18 mouse cellular contexts compared by ENCODE assay signal in the genomic region with DNA sequence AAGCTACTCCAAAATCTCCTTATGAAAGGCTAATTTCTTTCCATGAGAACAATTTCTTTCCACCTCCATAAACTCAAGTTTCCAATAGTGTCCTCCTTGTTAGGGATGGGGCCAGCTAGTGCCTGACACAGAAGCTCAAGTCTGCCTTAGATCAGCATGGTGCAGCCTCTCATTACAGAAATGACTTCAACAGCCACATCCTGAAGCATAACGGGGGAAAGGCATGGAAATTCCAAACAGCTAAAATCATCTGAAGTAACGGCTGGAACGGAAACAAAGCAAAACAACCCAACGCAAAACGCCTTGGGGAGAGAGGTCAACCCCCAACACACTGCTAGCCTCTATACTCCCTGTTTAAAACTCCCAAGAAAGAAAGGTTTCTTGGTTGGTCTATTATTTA.
DNase-seq lines count a peak whose midpoint lies in the region; ATAC-seq and TF ChIP-seq lines count a peak whose summit lies in the region.
"Had no signal": no experiment of that assay in that cellular context is flagged by ENCODE, and none has a peak within 500 bp of the region (broad histone marks: within the 10 kb centered on the region; RNA-seq: fewer than 3 reads in every experiment).

No protein-coding gene starts in this region.

- no peak overlapping the region for H3K27ac ChIP-seq in CH12.LX (ENCODE audit: insufficient read depth, low read depth)
- peak overlapping the region; percentile 85 for H3K27ac ChIP-seq in heart, adult 2 months
- H3K27ac ChIP-seq in heart, postnatal 0 days (ENCODE audit: low read depth): peak overlapping the region; percentile 62
- no peak overlapping the region for H3K27ac ChIP-seq in midbrain, embryonic 10.5 days (replicated peaks)
- H3K27ac ChIP-seq: forebrain, embryonic 10.5 days; limb, embryonic 10.5 days; midbrain, embryonic 12.5 days; neural tube, embryonic 15.5 days had no signal

- H3K4me1 ChIP-seq in CH12.LX (ENCODE audit: control insufficient read depth in 1 of 2, insufficient read depth in 2 of 2): peaks cover 31 to 83% of the 10 kb centered on the region in 2 experiments
- peaks cover 14% of the 10 kb centered on the region for H3K4me1 ChIP-seq in heart, adult 2 months (ENCODE audit: control insufficient read depth, insufficient read depth, low read length)
- H3K4me1 ChIP-seq in heart, postnatal 0 days (ENCODE audit: control insufficient read depth, insufficient read depth): peaks cover 10% of the 10 kb centered on the region
- no peaks in the 10 kb centered on the region for H3K4me1 ChIP-seq in midbrain, embryonic 10.5 days
- H3K4me1 ChIP-seq: limb, embryonic 10.5 days; midbrain, embryonic 12.5 days had no signal

- TF ChIP-seq EP300 in CH12.LX (IDR thresholded peaks at IDR 0.05; ENCODE audit: low read length): peak; percentile 42
- TF ChIP-seq EP300 in heart, adult 2 months (IDR thresholded peaks at IDR 0.05; ENCODE audit: insufficient read depth, low read depth, low read length): peak; percentile 70; the same call in 1 of the 2 replicates
- TF ChIP-seq EP300 in heart, postnatal 0 days (IDR thresholded peaks at IDR 0.05; ENCODE audit: low read depth): no peak

- 19% methylated on average over 5 of the region's 5 CpGs for WGBS in heart, adult 2 months
- 43% methylated on average over 5 of the region's 5 CpGs for WGBS in heart, postnatal 0 days
- WGBS in midbrain, embryonic 10.5 days: 81% methylated on average over 5 of the region's 5 CpGs

- no peaks in the 10 kb centered on the region for H3K9me3 ChIP-seq in CH12.LX (replicated peaks; ENCODE audit: low read length)
- H3K9me3 ChIP-seq in heart, postnatal 0 days (replicated peaks; ENCODE audit: control insufficient read depth, low read length): no peaks in the 10 kb centered on the region
- H3K9me3 ChIP-seq in midbrain, embryonic 10.5 days (replicated peaks): no peaks in the 10 kb centered on the region
- H3K9me3 ChIP-seq: forebrain, embryonic 10.5 days; limb, embryonic 10.5 days; neural tube, embryonic 15.5 days had no signal

- peaks cover 11 to 55% of the 10 kb centered on the region in 2 experiments for H3K36me3 ChIP-seq in CH12.LX (replicated peaks in 1 of 2; ENCODE audit: control insufficient read depth in 1 of 2, insufficient read depth in 1 of 2, low read length in 1 of 2)
- H3K36me3 ChIP-seq in heart, adult 2 months (ENCODE audit: control insufficient read depth, insufficient read depth, low read length): peaks cover 15% of the 10 kb centered on the region
- no peaks in the 10 kb centered on the region for H3K36me3 ChIP-seq in heart, postnatal 0 days (replicated peaks; ENCODE audit: control insufficient read depth, insufficient read depth, low read length)
- no peaks in the 10 kb centered on the region for H3K36me3 ChIP-seq in midbrain, embryonic 10.5 days
- H3K36me3 ChIP-seq: forebrain, embryonic 10.5 days; limb, embryonic 10.5 days; midbrain, embryonic 12.5 days; neural tube, embryonic 15.5 days had no signal

- in situ Hi-C loops in CH12.LX (cut with MboI; ENCODE audit: low pct_ligation_motif_present, low pct_unique_long_range_greater_than_20kb, low sequenced_read_pairs): loop anchor here (25.0 kb wide), 1 partner anchor 282 kb away; a partner anchor contains a TSS

- dilution Hi-C loops in CH12.LX (cut with MboI; ENCODE audit: extremely low pct_ligation_motif_present, extremely low pct_unique_long_range_greater_than_20kb, low sequenced_read_pairs): no loop called here

- no peak overlapping the region for H3K4me3 ChIP-seq in CH12.LX (replicated peaks in 1 of 3; ENCODE audit: low read depth in 2 of 3, low read length in 2 of 3, poor library complexity in 1 of 3)
- no peak overlapping the region for H3K4me3 ChIP-seq in heart, adult 2 months
- H3K4me3 ChIP-seq in heart, postnatal 0 days (ENCODE audit: low read depth, low read length): no peak overlapping the region
- no peak overlapping the region for H3K4me3 ChIP-seq in midbrain, embryonic 10.5 days
- H3K4me3 ChIP-seq: forebrain, embryonic 10.5 days; limb, embryonic 10.5 days; midbrain, embryonic 12.5 days; myocyte; neural tube, embryonic 15.5 days had no signal

- H3K27me3 ChIP-seq in CH12.LX (replicated peaks): no peaks in the 10 kb centered on the region
- H3K27me3 ChIP-seq in heart, adult 2 months (ENCODE audit: control insufficient read depth, insufficient read depth, low read length): no peaks in the 10 kb centered on the region
- no peaks in the 10 kb centered on the region for H3K27me3 ChIP-seq in heart, postnatal 0 days (ENCODE audit: control insufficient read depth, insufficient read depth, low read length)
- H3K27me3 ChIP-seq in midbrain, embryonic 10.5 days (ENCODE audit: low read depth, poor library complexity, severe bottlenecking): no peaks in the 10 kb centered on the region
- H3K27me3 ChIP-seq: midbrain, embryonic 12.5 days; neural tube, embryonic 15.5 days had no signal

- DNase-seq in heart, adult 18-20 months: peak; percentile 45 to 75
- no peak for DNase-seq in heart, postnatal 36 days
- no peak for DNase-seq in CH12.LX (ENCODE audit: extremely low read depth)
- DNase-seq in heart, adult 2 months: peak in 1 of 2 experiments; percentile 36
- no peak for DNase-seq in heart, postnatal 0 days (ENCODE audit: low spot score)
- no peak for DNase-seq in testis, postnatal 10 days (ENCODE audit: low spot score)
- DNase-seq in urinary bladder, postnatal 4 days (ENCODE audit: low spot score in 2 of 2): no peak
- DNase-seq in midbrain, embryonic 10.5 days (ENCODE audit: low spot score): no peak
- DNase-seq: cerebellum, adult 9-11 months; kidney, adult 18-20 months; right cerebral cortex, postnatal 25 days; thymus, postnatal 36 days had no signal

- TF ChIP-seq RAD21 in CH12.LX (IDR thresholded peaks at IDR 0.05; ENCODE audit: low read depth, low read length): no peak

- no peak for TF ChIP-seq POLR2A in CH12.LX (IDR thresholded peaks at IDR 0.05; ENCODE audit: low read depth, low read length)
- peak; percentile 28; the same call in 1 of the 2 replicates for TF ChIP-seq POLR2A in heart, adult 2 months (IDR thresholded peaks at IDR 0.05; ENCODE audit: insufficient read depth, low read depth, low read length)

- 0 out of 2 replicates have a peak, but pooled peaks cover 9% of the 10 kb centered on the region for H3K79me2 ChIP-seq in CH12.LX (replicated peaks; ENCODE audit: control insufficient read depth, extremely low read depth, insufficient read depth, poor library complexity, severe bottlenecking)
- H3K79me2 ChIP-seq in heart, adult 2 months (replicated peaks; ENCODE audit: control insufficient read depth, insufficient read depth, low read length): peaks cover 6% of the 10 kb centered on the region

- TF ChIP-seq CTCF in CH12.LX (conservative IDR thresholded peaks at IDR 0.05 in 1 of 2, IDR thresholded peaks at IDR 0.05 in 1 of 2; ENCODE audit: low read depth in 2 of 2, low read length in 2 of 2): no peak
- no peak for TF ChIP-seq CTCF in heart, adult 2 months (IDR thresholded peaks at IDR 0.05)
- TF ChIP-seq CTCF in heart, postnatal 0 days (IDR thresholded peaks at IDR 0.05; ENCODE audit: low read depth): no peak

- ATAC-seq in heart, postnatal 0 days (ENCODE audit: insufficient read depth, low read depth): no peak

- H3K4me2 ChIP-seq in CH12.LX (ENCODE audit: insufficient read depth, low read depth, poor library complexity, severe bottlenecking): no peak overlapping the region
- H3K4me2 ChIP-seq in heart, postnatal 0 days (ENCODE audit: low read depth, low read length): no peak overlapping the region
- H3K4me2 ChIP-seq: liver, embryonic 11.5 days; midbrain, embryonic 12.5 days; neural tube, embryonic 15.5 days had no signal

- H3K9ac ChIP-seq in CH12.LX (ENCODE audit: insufficient read depth, low read depth): no peak overlapping the region
- no peak overlapping the region for H3K9ac ChIP-seq in heart, adult 2 months (ENCODE audit: low read depth, low read length)
- H3K9ac ChIP-seq in heart, postnatal 0 days (replicated peaks; ENCODE audit: low read depth, low read length): no peak overlapping the region
- H3K9ac ChIP-seq: midbrain, embryonic 12.5 days; neural tube, embryonic 15.5 days had no signal

- intact Hi-C loops in heart, postnatal 36 days (cut with DNase I): loop anchor here (2.0 to 5.0 kb wide), 5 partner anchors 38 to 482 kb away; a partner anchor contains a TSS
- intact Hi-C loops in heart, adult 2 months (cut with DNase I): loop anchor here (2.0 to 5.0 kb wide), 3 partner anchors 40 to 292 kb away; no protein-coding TSS in a partner anchor

TF ChIP-seq in CH12.LX, 34 proteins besides CTCF, POLR2A, EP300 and RAD21:
- TF ChIP-seq ELF1 (IDR thresholded peaks at IDR 0.05; ENCODE audit: low read depth, low read length): no peak
- peak; percentile 49 for TF ChIP-seq ETS1 (conservative IDR thresholded peaks at IDR 0.05; ENCODE audit: low read depth, low read length)
- 0 out of 2 replicates have a peak, but pooled peaks have one; percentile 13 for TF ChIP-seq IRF4 (IDR thresholded peaks at IDR 0.05; ENCODE audit: low read depth, low read length)
- TF ChIP-seq BHLHE40 (IDR thresholded peaks at IDR 0.05; ENCODE audit: low read depth, low read length): 0 out of 2 replicates have a peak, but pooled peaks have one; percentile 10

Comparison
In these comparisons a context has a peak if more than half of its experiments do, and no peak if none do; other contexts are left out.
1. DNase-seq: peak in heart, adult 18-20 months (2 of 2); none in heart, postnatal 36 days (0 of 2), CH12.LX (single experiment), heart, postnatal 0 days (single experiment), testis, postnatal 10 days (single experiment), urinary bladder, postnatal 4 days (0 of 2) and midbrain, embryonic 10.5 days (single experiment).
2. H3K27ac ChIP-seq: peak in heart, adult 2 months (single experiment) and heart, postnatal 0 days (single experiment); none in CH12.LX (single experiment) and midbrain, embryonic 10.5 days (single experiment).